Mouse (Mus musculus) embryonic facial prominence, embryonic 14.5 days (tissue): Measurements from ENCODE around the gene Sec14l1. TPM values are rescaled to one million over a fixed set of nuclear protein-coding genes. Genes with fewer than 3 reads are reported as not detected.
A peak's percentile ranks its signal among the peaks of the same experiment; 100 is the strongest.
"Not testable (repeated sequence)": the region's sequence is repeated elsewhere in the genome, so short reads cannot be mapped to it uniquely, and the experiment has no call there.

Experiments used
- ATAC-seq: fragments of 200-750 bp; cut with Nextera tagmentation; 2 replicates; pipeline ENCODE4 v1.8.0; 2017; ENCODE audit warnings: low read depth, moderate number of reproducible peaks, moderate TSS enrichment
- DNase-seq: peaks from one replicate; pipeline ENCODE4 v3.0.0-alpha.2; 2015; ENCODE audit warnings: low spot score
- H3K27ac ChIP-seq: fragments of 300-500 bp; sonication (generic); replicated peaks from 2 replicates; pipeline ENCODE4 v1.5.1; 2014; ENCODE audit warnings: low read depth, mild to moderate bottlenecking, low read length, moderate library complexity
- H3K27me3 ChIP-seq: fragments of 300-500 bp; sonication (generic); replicated peaks from 2 replicates; pipeline ENCODE4 v1.6.1; 2014; ENCODE audit warnings: low read length; ENCODE audit not compliant: control insufficient read depth, insufficient read depth
- H3K36me3 ChIP-seq: fragments of 300-500 bp; sonication (generic); 2 replicates; pipeline ENCODE4 v1.6.1; 2014; ENCODE audit warnings: low read length, mixed read lengths; ENCODE audit not compliant: control insufficient read depth, insufficient read depth
- H3K4me1 ChIP-seq: fragments of 300-500 bp; sonication (generic); 2 replicates; pipeline ENCODE4 v1.6.1; 2014; ENCODE audit warnings: antibody characterized with exemption, low read length; ENCODE audit not compliant: control insufficient read depth, insufficient read depth
- H3K4me2 ChIP-seq: fragments of 300-500 bp; sonication (generic); 2 replicates; pipeline ENCODE4 v1.6.1; 2014; ENCODE audit warnings: low read depth, mild to moderate bottlenecking, low read length, moderate library complexity, mixed read lengths
- H3K4me3 ChIP-seq: fragments of 300-500 bp; sonication (generic); 2 replicates; pipeline ENCODE4 v1.5.1; 2014; ENCODE audit warnings: low read depth, mild to moderate bottlenecking, low read length
- H3K9ac ChIP-seq: fragments of 300-500 bp; sonication (generic); 2 replicates; pipeline ENCODE4 v1.6.1; 2014; ENCODE audit warnings: low read depth, mild to moderate bottlenecking, low read length, moderate library complexity, mixed read lengths
- H3K9me3 ChIP-seq: fragments of 300-500 bp; sonication (generic); 2 replicates; pipeline ENCODE4 v1.6.1; 2016; ENCODE audit warnings: low read length; ENCODE audit not compliant: control insufficient read depth
- WGBS: fragments of 180-500 bp; shearing (Covaris S2); extraction: QIAGEN DNeasy Blood & Tissue Kit; methylation state at CpG from one replicate; pipeline ENCODE4 v1.1.7; 2014; 5-methylcytosine and 5-hydroxymethylcytosine counted together
- polyA plus RNA-seq: library from polyadenylated mRNA; unstranded; fragments of >200 nt; fragmentation: Nextera tagmentation; extraction: Ambion mirVana; gene quantifications from 2 replicates; pipeline ENCODE4 v1.2.1, GENCODE M21; 2014

Sec14l1 gene
- 43.8 and 45.4 TPM in 2 replicates for polyA plus RNA-seq

DNA sequence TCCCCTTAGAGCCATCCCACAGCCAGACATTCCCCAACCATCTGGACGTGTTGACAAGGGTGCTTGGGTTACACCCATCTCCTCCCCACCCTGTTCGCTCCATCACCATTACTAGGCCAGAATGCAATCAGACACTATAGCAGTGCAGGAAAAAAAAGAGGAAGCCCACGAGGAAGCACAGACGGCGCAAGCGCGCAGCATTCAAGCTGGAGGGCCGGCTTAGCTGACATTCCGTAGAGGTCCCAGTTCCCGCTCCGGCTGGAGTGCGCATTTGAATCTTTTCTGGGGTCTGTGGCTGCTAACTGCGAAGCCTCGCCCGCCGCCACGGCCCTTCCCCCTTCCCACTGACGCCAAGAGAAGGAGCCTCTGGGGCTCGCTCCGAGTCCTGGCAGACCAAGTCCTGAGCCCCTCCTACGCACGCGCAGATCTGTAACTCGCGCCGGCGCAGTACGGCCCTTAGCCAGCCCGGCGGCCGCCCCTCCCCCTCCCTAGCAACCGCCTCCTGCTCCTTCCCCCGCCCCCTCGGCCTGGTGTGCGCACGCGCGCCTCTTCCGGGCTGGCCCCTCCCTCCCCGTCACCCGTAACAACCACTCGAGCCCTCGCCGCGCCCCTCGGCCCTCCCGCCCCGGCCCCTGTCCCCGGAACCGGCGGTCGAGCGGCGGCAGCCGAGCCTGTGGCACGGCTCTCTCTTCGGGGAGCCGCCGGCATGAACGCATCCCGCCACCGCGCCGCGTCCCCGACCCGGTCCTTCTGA, at the start of gene Sec14l1:
Gene Sec14l1, plus strand, starts transcription at position 577 of the 754 bp plus-strand sequence.
- no peaks in the 10 kb centered on the region for H3K9me3 ChIP-seq
- no peaks in the 10 kb centered on the region for H3K27me3 ChIP-seq
- peak within 1 kb of the TSS; percentile 66 for H3K4me2 ChIP-seq
- 0% methylated on average over 21 of the region's 67 CpGs for WGBS
- H3K9ac ChIP-seq, result peak within 1 kb of the TSS; percentile 90
- DNase-seq, result peak; percentile 98
- peaks cover 41% of the 10 kb centered on the region for H3K4me1 ChIP-seq
- H3K27ac ChIP-seq, result peak within 1 kb of the TSS; percentile 98
- ATAC-seq, result peak; percentile 96
- peak within 1 kb of the TSS; percentile 91 for H3K4me3 ChIP-seq
- H3K36me3 ChIP-seq, result peaks cover 14% of the 10 kb centered on the region

DNA sequence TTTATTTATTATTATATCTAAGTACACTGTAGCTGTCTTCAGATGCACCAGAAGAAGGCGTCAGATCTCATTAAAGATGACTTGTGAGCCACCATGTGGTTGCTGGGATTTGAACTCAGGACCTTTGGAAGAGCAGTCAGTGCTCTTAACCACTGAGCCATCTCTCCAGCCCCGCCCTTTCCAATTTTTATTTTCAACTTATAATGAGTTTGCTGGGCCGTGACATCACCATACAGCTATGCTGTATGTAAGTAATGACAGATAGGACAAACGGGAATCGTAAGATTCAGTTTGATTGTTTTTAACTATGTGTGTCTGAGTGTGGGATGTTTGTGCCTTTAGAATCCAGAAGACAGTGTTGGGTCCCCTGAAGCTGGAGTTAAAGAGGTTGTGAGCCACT, 49.4 kb upstream of the Sec14l1 start:
- not testable (repeated sequence) for H3K9ac ChIP-seq, H3K4me3 ChIP-seq, DNase-seq, ATAC-seq, H3K27ac ChIP-seq, H3K4me2 ChIP-seq, H3K4me1 ChIP-seq, H3K36me3 ChIP-seq, H3K9me3 ChIP-seq, H3K27me3 ChIP-seq
- 81% methylated on average over 5 of the region's 5 CpGs for WGBS

DNA sequence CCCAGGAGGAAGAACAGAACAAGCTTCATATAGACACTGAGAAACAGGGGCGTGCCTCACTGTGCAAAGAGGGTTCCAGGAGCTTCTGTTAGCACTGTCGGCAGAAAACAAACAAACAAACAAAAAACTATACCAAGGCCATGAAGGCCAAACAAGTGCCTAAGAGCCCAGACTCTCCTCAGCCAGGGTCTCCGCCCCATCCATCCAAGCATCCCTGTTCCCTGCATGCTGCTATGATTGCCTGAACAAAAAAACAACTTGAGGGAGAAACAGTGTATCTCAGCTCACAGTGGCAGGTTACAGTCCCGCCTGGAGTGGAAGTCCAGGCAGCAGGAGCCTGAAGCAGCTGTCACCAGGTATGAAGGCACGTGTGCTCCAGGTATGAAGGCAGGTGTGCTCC, 48.2 kb upstream of the Sec14l1 start:
- 65% methylated on average over 5 of the region's 5 CpGs for WGBS
- no peaks in the 10 kb centered on the region for H3K4me1 ChIP-seq
- ATAC-seq (no peak), DNase-seq (no peak)
- no peak overlapping the region for H3K27ac ChIP-seq
- no peak overlapping the region for H3K9ac ChIP-seq
- no peaks in the 10 kb centered on the region for H3K36me3 ChIP-seq
- no peak overlapping the region for H3K4me3 ChIP-seq
- no peaks in the 10 kb centered on the region for H3K27me3 ChIP-seq
- no peaks in the 10 kb centered on the region for H3K9me3 ChIP-seq
- no peak overlapping the region for H3K4me2 ChIP-seq

DNA sequence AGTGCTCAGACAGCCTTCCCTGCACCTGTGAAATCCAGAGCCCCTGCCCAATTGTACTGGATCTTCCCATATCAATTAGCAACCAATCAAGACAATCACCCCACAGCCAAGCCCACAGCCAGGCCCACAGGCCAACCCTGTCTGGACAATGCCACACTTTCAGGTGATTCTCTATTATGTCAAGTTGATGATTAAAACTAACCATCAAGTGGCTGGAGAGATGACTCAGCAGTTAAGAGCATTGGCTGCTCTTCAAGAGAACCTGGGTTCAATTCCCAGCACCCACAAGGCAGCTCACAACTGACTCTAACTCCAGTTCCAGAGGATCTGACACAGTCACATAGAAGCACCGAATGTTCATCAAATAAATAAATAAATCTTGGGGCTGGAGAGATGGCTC, 46.6 kb upstream of the Sec14l1 start:
- Histone ChIP-seq H3K4me1 (no peaks in the 10 kb centered on the region), H3K27ac (no peak overlapping the region), H3K4me2 (no peak overlapping the region), H3K9me3 (no peaks in the 10 kb centered on the region), H3K27me3 (no peaks in the 10 kb centered on the region), H3K36me3 (no peaks in the 10 kb centered on the region), H3K4me3 (no peak overlapping the region), H3K9ac (no peak overlapping the region)
- no peak for ATAC-seq
- no peak for DNase-seq
- WGBS, result 96% methylated on average over 1 of the region's 1 CpGs

DNA sequence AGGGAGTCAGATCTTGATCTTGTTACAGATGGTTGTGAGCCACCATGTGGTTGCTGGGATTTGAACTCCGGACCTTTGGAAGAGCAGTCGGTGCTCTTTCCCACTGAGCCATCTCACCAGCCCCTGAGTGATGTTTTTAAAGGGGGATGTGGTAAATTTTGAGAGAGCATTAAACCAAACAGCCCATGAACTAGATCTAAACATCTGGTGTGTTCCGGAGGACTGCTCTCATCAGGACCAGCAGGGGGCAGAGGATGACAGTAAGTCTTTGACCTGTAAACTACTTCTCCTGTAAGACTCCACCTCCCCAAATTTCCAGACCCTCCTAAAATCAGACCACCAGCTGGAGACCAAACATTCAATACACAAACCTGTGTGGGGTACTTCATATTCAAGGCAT, 45.9 kb upstream of the Sec14l1 start:
- no peaks in the 10 kb centered on the region for H3K36me3 ChIP-seq
- no peaks in the 10 kb centered on the region for H3K27me3 ChIP-seq
- H3K4me2 ChIP-seq, result no peak overlapping the region
- no peak overlapping the region for H3K4me3 ChIP-seq
- no peak for ATAC-seq
- DNase-seq, result no peak
- H3K9ac ChIP-seq, result no peak overlapping the region
- 76% methylated on average over 3 of the region's 3 CpGs for WGBS
- no peaks in the 10 kb centered on the region for H3K4me1 ChIP-seq
- no peak overlapping the region for H3K27ac ChIP-seq
- H3K9me3 ChIP-seq, result no peaks in the 10 kb centered on the region

DNA sequence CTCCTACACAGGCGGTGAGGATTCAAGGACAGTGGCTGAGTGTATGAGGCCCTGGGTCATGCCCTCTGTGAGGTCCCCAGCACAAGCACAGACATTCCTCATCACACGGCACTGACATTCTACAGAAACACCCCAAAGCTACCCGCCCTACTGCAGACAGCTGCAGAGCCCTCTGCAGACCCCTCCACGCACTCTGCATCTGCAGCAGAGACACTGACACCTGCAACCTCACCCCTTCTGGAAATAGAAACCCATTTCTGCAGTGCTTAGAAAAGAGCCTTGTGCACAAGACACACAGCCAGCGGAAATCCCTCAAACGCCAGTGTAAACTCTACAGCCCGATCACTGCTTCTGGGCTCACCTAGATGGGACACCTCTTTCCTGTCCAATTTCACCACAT, 44.3 kb upstream of the Sec14l1 start:
- H3K4me1 ChIP-seq, result no peaks in the 10 kb centered on the region
- no peak overlapping the region for H3K27ac ChIP-seq
- H3K9me3 ChIP-seq, result no peaks in the 10 kb centered on the region
- H3K36me3 ChIP-seq, result no peaks in the 10 kb centered on the region
- WGBS, result 69% methylated on average over 7 of the region's 7 CpGs
- DNase-seq (no peak), ATAC-seq (no peak)
- no peak overlapping the region for H3K4me2 ChIP-seq
- H3K27me3 ChIP-seq, result no peaks in the 10 kb centered on the region
- no peak overlapping the region for H3K4me3 ChIP-seq
- H3K9ac ChIP-seq, result no peak overlapping the region

DNA sequence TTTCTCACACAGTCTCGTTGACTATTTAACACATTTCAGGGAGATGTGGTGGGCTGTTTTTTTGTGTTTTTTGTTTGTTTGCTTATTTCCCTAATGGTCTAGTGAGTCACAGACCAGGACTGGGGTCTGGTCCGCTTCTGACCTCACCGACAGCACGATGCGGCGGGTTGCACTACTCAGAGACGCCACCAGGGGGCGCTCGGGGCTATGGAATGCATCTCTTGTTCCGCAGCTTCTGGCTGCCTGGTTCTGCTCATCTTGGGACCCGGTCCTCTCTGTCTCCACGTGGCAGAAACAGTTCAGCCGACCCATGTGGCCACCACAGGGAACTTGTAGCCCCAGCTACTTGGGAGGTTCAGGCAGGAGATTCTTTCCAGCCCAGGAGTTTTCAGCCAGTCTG, 42.8 kb upstream of the Sec14l1 start:
- Histone ChIP-seq H3K4me3 (no peak overlapping the region), H3K9ac (no peak overlapping the region), H3K4me1 (0 out of 2 replicates have a peak, but pooled peaks cover 5% of the 10 kb centered on the region), H3K9me3 (no peaks in the 10 kb centered on the region), H3K4me2 (no peak overlapping the region), H3K27ac (no peak overlapping the region), H3K36me3 (no peaks in the 10 kb centered on the region), H3K27me3 (no peaks in the 10 kb centered on the region)
- ATAC-seq, result peak; percentile 47; the same call in 1 of the 2 replicates
- peak; percentile 78 for DNase-seq
- WGBS, result 2% methylated on average over 13 of the region's 13 CpGs

DNA sequence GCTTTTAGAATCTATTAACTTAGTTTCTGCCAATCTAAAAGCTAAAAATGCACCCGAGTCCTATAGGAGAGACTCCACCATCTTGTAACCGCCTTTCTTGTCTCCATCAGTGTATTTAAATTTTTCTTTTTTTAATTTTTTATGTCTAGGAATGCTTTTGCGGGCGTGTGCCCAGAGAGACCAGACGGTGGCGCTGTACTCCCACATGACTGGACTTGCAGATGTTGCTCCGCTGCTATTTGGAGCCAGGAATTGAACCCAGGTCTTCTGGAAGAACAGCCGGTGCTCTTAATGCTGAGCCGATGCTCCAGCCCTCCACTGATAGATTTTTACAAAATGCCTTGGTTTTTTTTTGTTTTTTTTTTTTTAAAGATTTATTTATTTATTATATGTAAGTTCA, 41.5 kb upstream of the Sec14l1 start:
- no peaks in the 10 kb centered on the region for H3K9me3 ChIP-seq
- H3K27me3 ChIP-seq, result no peaks in the 10 kb centered on the region
- ATAC-seq (no peak), DNase-seq (no peak)
- H3K36me3 ChIP-seq, result peaks cover 9% of the 10 kb centered on the region
- no peak overlapping the region for H3K4me2 ChIP-seq
- no peak overlapping the region for H3K4me3 ChIP-seq
- no peak overlapping the region for H3K9ac ChIP-seq
- H3K27ac ChIP-seq, result no peak overlapping the region
- peaks cover 13% of the 10 kb centered on the region; the same call in 1 of the 2 replicates for H3K4me1 ChIP-seq
- WGBS, result 93% methylated on average over 9 of the region's 9 CpGs
